Mouse (Mus musculus): Measurements from ENCODE around the gene Neurl4. TPM values are rescaled to one million over a fixed set of nuclear protein-coding genes. Genes with fewer than 3 reads are reported as not detected.
"Not testable (repeated sequence)": the region's sequence is repeated elsewhere in the genome, so short reads cannot be mapped to it uniquely, and the experiment has no call there.

The Neurl4 gene
- total RNA-seq (2014; rRNA removed; ENCODE audit: low replicate concordance), result 39.2 and 59.5 TPM in 2 replicates
- 3.6 and 4.5 TPM in 2 replicates for polyA plus RNA-seq (2015; fragmentation: Nextera tagmentation; extraction: Ambion mirVana)

- TF ChIP-seq EP300 (IDR thresholded peaks at IDR 0.05; ENCODE audit: low read depth) (no peak), CTCF (IDR thresholded peaks at IDR 0.05; ENCODE audit: low read depth) (no peak)
- under 1% methylated on average over 38 of the region's 38 CpGs for WGBS
- Histone ChIP-seq H3K9me3 (replicated peaks; ENCODE audit: control insufficient read depth, low read length) (no peaks in the 10 kb centered on the region), H3K36me3 (replicated peaks; ENCODE audit: control insufficient read depth, insufficient read depth, low read length) (peaks cover 17% of the 10 kb centered on the region), H3K4me1 (ENCODE audit: control insufficient read depth, insufficient read depth) (peaks cover 18% of the 10 kb centered on the region; the same call in 1 of the 2 replicates), H3K27me3 (ENCODE audit: control insufficient read depth, insufficient read depth, low read length) (no peaks in the 10 kb centered on the region), H3K4me2 (ENCODE audit: low read depth, low read length) (peak within 1 kb of the TSS; percentile 83), H3K9ac (replicated peaks; ENCODE audit: low read depth, low read length) (peak within 1 kb of the TSS; percentile 85), H3K4me3 (ENCODE audit: low read depth, low read length) (peak within 1 kb of the TSS; percentile 72), H3K27ac (ENCODE audit: low read depth) (peak within 1 kb of the TSS; percentile 95)
- DNase-seq (ENCODE audit: low spot score), result peak; percentile 96
- ATAC-seq (ENCODE audit: insufficient read depth, low read depth), result peak; percentile 89
Measured at GRCm38 (mm10) chr11:69900471-69901405, at the start of gene Neurl4, which contains the start of gene 2810408A11Rik. Neurl4 (plus strand) TSS chr11:69901072. 2810408A11Rik (minus strand) TSS chr11:69900987.

GRCm38 (mm10) chr11:69853994-69854393 is 46.9 kb upstream of the Neurl4 start:
- TF ChIP-seq CTCF (IDR thresholded peaks at IDR 0.05; ENCODE audit: low read depth) (no peak), EP300 (IDR thresholded peaks at IDR 0.05; ENCODE audit: low read depth) (no peak)
- WGBS, result 40% methylated on average over 7 of the region's 7 CpGs
- ATAC-seq (ENCODE audit: insufficient read depth, low read depth), result no peak
- Histone ChIP-seq H3K9me3 (replicated peaks; ENCODE audit: control insufficient read depth, low read length) (no peaks in the 10 kb centered on the region), H3K27me3 (ENCODE audit: control insufficient read depth, insufficient read depth, low read length) (peaks cover 12% of the 10 kb centered on the region; the same call in 1 of the 2 replicates), H3K27ac (ENCODE audit: low read depth) (no peak overlapping the region), H3K9ac (replicated peaks; ENCODE audit: low read depth, low read length) (no peak overlapping the region), H3K4me2 (ENCODE audit: low read depth, low read length) (no peak overlapping the region), H3K4me1 (ENCODE audit: control insufficient read depth, insufficient read depth) (0 out of 2 replicates have a peak, but pooled peaks cover 2% of the 10 kb centered on the region), H3K36me3 (replicated peaks; ENCODE audit: control insufficient read depth, insufficient read depth, low read length) (peaks cover 32% of the 10 kb centered on the region), H3K4me3 (ENCODE audit: low read depth, low read length) (no peak overlapping the region)
- DNase-seq (ENCODE audit: low spot score), result no peak

- H3K4me2 ChIP-seq (ENCODE audit: low read depth, low read length), result no peak overlapping the region
- H3K27me3 ChIP-seq (ENCODE audit: control insufficient read depth, insufficient read depth, low read length), result peaks cover 16% of the 10 kb centered on the region
- H3K9me3 ChIP-seq (replicated peaks; ENCODE audit: control insufficient read depth, low read length), result no peaks in the 10 kb centered on the region
- no peak for DNase-seq (ENCODE audit: low spot score)
- no peak overlapping the region for H3K9ac ChIP-seq (replicated peaks; ENCODE audit: low read depth, low read length)
- H3K4me1 ChIP-seq (ENCODE audit: control insufficient read depth, insufficient read depth), result no peaks in the 10 kb centered on the region
- no peak for ATAC-seq (ENCODE audit: insufficient read depth, low read depth)
- 67% methylated on average over 10 of the region's 10 CpGs for whole genome bisulfite sequencing
- H3K4me3 ChIP-seq (ENCODE audit: low read depth, low read length), result no peak overlapping the region
- TF ChIP-seq CTCF (IDR thresholded peaks at IDR 0.05; ENCODE audit: low read depth) (no peak), EP300 (IDR thresholded peaks at IDR 0.05; ENCODE audit: low read depth) (no peak)
- peaks cover 26% of the 10 kb centered on the region for H3K36me3 ChIP-seq (replicated peaks; ENCODE audit: control insufficient read depth, insufficient read depth, low read length)
- H3K27ac ChIP-seq (ENCODE audit: low read depth), result no peak overlapping the region
Measured at GRCm38 (mm10) chr11:69854680-69855079, 46.2 kb upstream of the Neurl4 start.

GRCm38 (mm10) chr11:69855347-69855746 is 45.5 kb upstream of the Neurl4 start:
- no peak overlapping the region for H3K4me2 ChIP-seq (ENCODE audit: low read depth, low read length)
- H3K9ac ChIP-seq (replicated peaks; ENCODE audit: low read depth, low read length), result no peak overlapping the region
- no peak overlapping the region for H3K27ac ChIP-seq (ENCODE audit: low read depth)
- H3K36me3 ChIP-seq (replicated peaks; ENCODE audit: control insufficient read depth, insufficient read depth, low read length), result peaks cover 19% of the 10 kb centered on the region
- peaks cover 16% of the 10 kb centered on the region for H3K27me3 ChIP-seq (ENCODE audit: control insufficient read depth, insufficient read depth, low read length)
- H3K4me1 ChIP-seq (ENCODE audit: control insufficient read depth, insufficient read depth), result no peaks in the 10 kb centered on the region
- H3K9me3 ChIP-seq (replicated peaks; ENCODE audit: control insufficient read depth, low read length), result no peaks in the 10 kb centered on the region
- DNase-seq (ENCODE audit: low spot score) (no peak), ATAC-seq (ENCODE audit: insufficient read depth, low read depth) (peak; percentile 34; the same call in 1 of the 2 replicates)
- no peak overlapping the region for H3K4me3 ChIP-seq (ENCODE audit: low read depth, low read length)
- peak; percentile 45 for TF ChIP-seq CTCF (IDR thresholded peaks at IDR 0.05; ENCODE audit: low read depth)
- TF ChIP-seq EP300 (IDR thresholded peaks at IDR 0.05; ENCODE audit: low read depth), result no peak
- 17% methylated on average over 16 of the region's 16 CpGs for whole genome bisulfite sequencing

DNA sequence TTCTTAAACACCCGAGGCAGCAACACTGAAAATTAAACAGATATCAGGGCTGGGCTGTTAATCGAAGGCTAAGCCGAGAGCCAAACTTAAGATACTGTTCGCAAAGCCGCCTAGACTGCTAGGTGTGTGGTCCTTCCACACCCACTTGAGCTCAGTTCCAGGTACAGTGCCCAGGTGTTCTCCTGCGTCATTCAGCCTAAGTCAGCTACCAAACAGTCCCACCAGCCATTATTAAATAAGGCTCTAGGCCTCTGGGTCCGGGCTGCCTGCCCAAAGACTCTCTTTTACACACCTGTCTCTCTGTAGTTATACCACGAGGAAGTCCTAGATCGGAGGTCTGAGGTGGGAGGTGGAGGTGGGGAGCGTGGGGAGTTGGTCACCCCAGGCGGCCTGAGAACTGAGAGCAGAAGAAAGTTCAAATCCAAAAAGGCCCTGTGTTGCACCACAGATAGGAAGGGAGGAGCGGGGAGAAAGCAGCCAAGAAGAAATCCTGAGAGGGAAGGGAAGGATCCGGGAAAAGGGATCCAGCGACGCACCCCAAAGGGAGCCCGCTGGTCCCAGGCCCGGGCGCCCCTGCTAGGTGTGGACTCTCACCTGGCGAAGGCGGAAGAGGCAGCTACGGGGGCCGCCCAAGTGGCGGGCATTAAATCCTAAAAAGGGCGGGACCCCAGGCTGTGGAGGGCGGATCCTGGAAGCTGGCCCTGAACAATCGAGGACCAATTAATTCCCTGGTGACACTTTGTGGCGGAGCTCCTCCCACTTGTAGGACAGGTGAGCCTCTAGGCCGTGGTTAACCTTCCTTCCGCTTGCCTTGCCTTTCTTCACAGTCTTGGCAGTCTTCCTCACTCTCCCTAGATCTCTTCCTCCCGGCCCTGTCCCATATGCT is 42.5 kb upstream of the Neurl4 start, which contains the start of gene Tnk1:
Tnk1 (minus strand) TSS at position 618 of the 886 bp plus-strand sequence.
- H3K27ac ChIP-seq (ENCODE audit: low read depth), result no peak within 1 kb of the TSS
- WGBS, result 30% methylated on average over 30 of the region's 30 CpGs
- DNase-seq (ENCODE audit: low spot score) (no peak), ATAC-seq (ENCODE audit: insufficient read depth, low read depth) (no peak)
- H3K27me3 ChIP-seq (ENCODE audit: control insufficient read depth, insufficient read depth, low read length), result peaks cover 16% of the 10 kb centered on the region
- no peaks in the 10 kb centered on the region for H3K9me3 ChIP-seq (replicated peaks; ENCODE audit: control insufficient read depth, low read length)
- TF ChIP-seq CTCF (IDR thresholded peaks at IDR 0.05; ENCODE audit: low read depth), result no peak
- TF ChIP-seq EP300 (IDR thresholded peaks at IDR 0.05; ENCODE audit: low read depth), result no peak
- H3K9ac ChIP-seq (replicated peaks; ENCODE audit: low read depth, low read length), result no peak within 1 kb of the TSS
- H3K4me1 ChIP-seq (ENCODE audit: control insufficient read depth, insufficient read depth), result no peaks in the 10 kb centered on the region
- H3K36me3 ChIP-seq (replicated peaks; ENCODE audit: control insufficient read depth, insufficient read depth, low read length), result no peaks in the 10 kb centered on the region
- no peak within 1 kb of the TSS for H3K4me2 ChIP-seq (ENCODE audit: low read depth, low read length)
- no peak within 1 kb of the TSS for H3K4me3 ChIP-seq (ENCODE audit: low read depth, low read length)

DNA sequence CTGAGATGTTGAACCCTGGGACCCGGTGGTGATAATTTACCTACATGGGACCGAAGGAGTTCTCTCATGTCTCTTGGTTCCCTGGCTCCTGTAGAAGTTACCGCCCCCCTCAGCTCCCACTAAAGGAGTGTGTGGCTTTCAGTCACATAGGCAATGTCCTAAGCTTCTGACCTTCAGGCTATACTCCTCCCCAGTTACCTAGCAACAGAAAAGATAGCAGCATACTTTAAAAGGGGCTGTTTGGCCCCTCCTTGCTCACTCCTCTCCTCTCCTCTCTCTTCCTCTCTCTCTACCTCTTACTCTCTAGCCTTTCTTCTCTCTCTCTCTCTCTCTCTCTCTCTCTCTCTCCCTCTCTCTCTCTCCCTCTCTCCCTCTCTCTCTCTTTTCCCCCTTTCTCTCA is 37.1 kb upstream of the Neurl4 start:
- H3K9me3 ChIP-seq (replicated peaks; ENCODE audit: control insufficient read depth, low read length); H3K27ac ChIP-seq (ENCODE audit: low read depth); H3K4me3 ChIP-seq (ENCODE audit: low read depth, low read length); H3K27me3 ChIP-seq (ENCODE audit: control insufficient read depth, insufficient read depth, low read length); H3K4me2 ChIP-seq (ENCODE audit: low read depth, low read length); DNase-seq (ENCODE audit: low spot score); H3K4me1 ChIP-seq (ENCODE audit: control insufficient read depth, insufficient read depth); H3K9ac ChIP-seq (replicated peaks; ENCODE audit: low read depth, low read length); ATAC-seq (ENCODE audit: insufficient read depth, low read depth); H3K36me3 ChIP-seq (replicated peaks; ENCODE audit: control insufficient read depth, insufficient read depth, low read length): not testable (repeated sequence)
- 47% methylated on average over 3 of the region's 3 CpGs for WGBS

All from heart, postnatal 0 days (tissue).